ENCODE assay signal across 8 mouse cellular contexts in the genomic region with DNA sequence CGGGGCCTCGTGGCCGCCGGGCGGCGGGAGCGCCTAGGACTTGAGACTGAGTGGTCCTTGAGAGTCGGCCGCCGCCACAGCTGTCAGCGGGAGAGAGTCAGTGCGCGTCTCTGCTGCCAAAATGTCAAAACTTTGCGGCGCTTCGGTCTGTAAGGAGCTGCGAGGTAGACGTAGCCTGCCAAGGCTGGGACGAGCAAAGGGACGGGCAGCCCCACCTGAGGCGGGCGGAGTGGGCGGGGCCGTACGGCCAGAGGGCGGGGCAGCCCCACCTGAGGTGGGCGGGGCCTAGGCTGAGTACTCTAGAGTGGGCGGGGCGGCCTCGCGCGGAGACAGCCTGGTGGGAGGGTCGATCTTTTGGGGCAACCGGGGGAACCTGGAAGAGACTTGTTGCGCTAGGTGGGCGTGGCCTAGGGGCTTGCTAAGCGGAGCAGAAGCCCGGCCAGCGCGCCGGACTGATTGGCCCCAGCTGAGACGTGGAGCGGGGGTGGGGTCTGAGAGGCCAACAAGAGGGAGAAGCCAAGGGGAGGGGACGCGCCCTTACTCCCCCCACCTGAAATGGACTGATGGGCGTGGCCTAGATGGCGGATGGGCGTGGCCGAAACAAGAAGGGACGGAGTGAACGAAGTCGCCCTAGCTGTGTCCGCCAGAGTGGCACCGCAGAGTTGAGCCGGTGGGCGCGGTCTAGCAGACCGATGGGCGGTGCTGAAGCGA. TPM values are rescaled to one million over a fixed set of nuclear protein-coding genes. Genes with fewer than 3 reads are reported as not detected.
A peak's percentile ranks its signal among the peaks of the same experiment; 100 is the strongest.
DNase-seq lines count a peak whose midpoint lies in the region; ATAC-seq and TF ChIP-seq lines count a peak whose summit lies in the region.

A gene (minus strand): TSS at position 232 of the 711 bp plus-strand sequence.

- TF ChIP-seq CTCF in Patski (IDR thresholded peaks at IDR 0.05), result no peak

- no peaks in the 10 kb centered on the region for H3K27me3 ChIP-seq in Patski
- peaks cover 46% of the 10 kb centered on the region for H3K27me3 ChIP-seq in hindbrain, embryonic 13.5 days

- peaks cover 18% of the 10 kb centered on the region for H3K4me1 ChIP-seq in hindbrain, embryonic 13.5 days (replicated peaks)

- H3K9ac ChIP-seq in hindbrain, embryonic 13.5 days, result peak within 1 kb of the TSS; percentile 31; the same call in 1 of the 2 replicates

- peak within 1 kb of the TSS; percentile 92 for H3K4me2 ChIP-seq in hindbrain, embryonic 13.5 days

- 0% methylated on average over 50 of the region's 60 CpGs for WGBS in hindbrain, embryonic 13.5 days

- in situ Hi-C loops in Patski (cut with MboI; ENCODE audit: low pct_unique_long_range_greater_than_20kb), result no loop called here

- peak within 1 kb of the TSS; percentile 55 for H3K4me3 ChIP-seq in hindbrain, embryonic 13.5 days

- DNase-seq in Patski (ENCODE audit: low read depth, low spot score), result peak; percentile 96
- peak; percentile 47 to 75 for DNase-seq in cerebellum, postnatal 25 days
- peak; percentile 4 to 16 for DNase-seq in frontal cortex, postnatal 25 days (ENCODE audit: low spot score in 2 of 2)
- DNase-seq in layer of hippocampus, postnatal 25 days (ENCODE audit: extremely low spot score in 1 of 2, low spot score in 1 of 2), result peak; percentile 17 to 23
- DNase-seq in lung, postnatal 14 days, result peak; percentile 92
- DNase-seq in retina, adult 2 months (ENCODE audit: low read depth, low spot score), result peak; percentile 65
- peak; percentile 59 to 69 for DNase-seq in thymus, postnatal 36 days

- CTCF ChIA-PET in Patski (lab: Charles Lee), result interaction anchor here (1.8 to 1.9 kb wide), 2 partner anchors 10 to 51 kb away, joined by 4 to 6 read pairs; no protein-coding TSS in a partner anchor

- H3K9me3 ChIP-seq in hindbrain, embryonic 13.5 days, result no peaks in the 10 kb centered on the region

- peak; percentile 97 for ATAC-seq in Patski
- peak; percentile 89 for ATAC-seq in hindbrain, embryonic 13.5 days (ENCODE audit: low FRiP score)

- H3K36me3 ChIP-seq in hindbrain, embryonic 13.5 days, result no peaks in the 10 kb centered on the region

- H3K27ac ChIP-seq in hindbrain, embryonic 13.5 days, result no peak within 1 kb of the TSS

- POLR2A ChIA-PET in Patski (lab: Charles Lee), result interaction anchor here (1.0 to 1.2 kb wide), 2 partner anchors 13 to 98 kb away, joined by 3 to 4 read pairs; no protein-coding TSS in a partner anchor

RNA-seq across cellular contexts. Expression of the gene that starts here (rescaled TPM):
- polyA plus RNA-seq in Patski (2021), result 20.9 TPM
- 2.2 and 2.6 TPM in 2 replicates for polyA plus RNA-seq in hindbrain, embryonic 13.5 days (2015; fragmentation: Nextera tagmentation; extraction: Ambion mirVana)
- total RNA-seq in layer of hippocampus, postnatal 25 days (2021), result under 1 TPM; 0.42 to 0.49 TPM

Comparison
In these comparisons a context has a peak if more than half of its experiments do, and no peak if none do; other contexts are left out.
1. Peak in DNase-seq in layer of hippocampus, postnatal 25 days; RNA of the gene not detected or under 1 TPM.
2. DNase-seq: peak in every context shown above with its lines; median percentile 96 in Patski; 92 in lung, postnatal 14 days; 65 in retina, adult 2 months; 64 in thymus, postnatal 36 days; 61 in cerebellum, postnatal 25 days; 20 in layer of hippocampus, postnatal 25 days; 10 in frontal cortex, postnatal 25 days.